Mouse (Mus musculus) small intestine, adult 2 months (tissue): ENCODE data around the gene Mybl2.

Experiments used
- CTCF ChIP-seq: fragments of 200-500 bp; IDR thresholded peaks from 2 replicates; pipeline ENCODE4 v1.5.1; 2012; ENCODE audit warnings: low read depth, mild to moderate bottlenecking, control low read depth, inconsistent platforms, low read length, moderate library complexity, mixed read lengths; ENCODE audit not compliant: insufficient replicate concordance, insufficient read length; ENCODE audit errors: extremely low read depth
- POLR2A ChIP-seq: fragments of 200-500 bp; IDR thresholded peaks from 2 replicates; pipeline ENCODE4 v1.6.1; 2012; ENCODE audit warnings: low read depth, mild to moderate bottlenecking, control low read depth, inconsistent platforms, low read length, moderate library complexity

DNA sequence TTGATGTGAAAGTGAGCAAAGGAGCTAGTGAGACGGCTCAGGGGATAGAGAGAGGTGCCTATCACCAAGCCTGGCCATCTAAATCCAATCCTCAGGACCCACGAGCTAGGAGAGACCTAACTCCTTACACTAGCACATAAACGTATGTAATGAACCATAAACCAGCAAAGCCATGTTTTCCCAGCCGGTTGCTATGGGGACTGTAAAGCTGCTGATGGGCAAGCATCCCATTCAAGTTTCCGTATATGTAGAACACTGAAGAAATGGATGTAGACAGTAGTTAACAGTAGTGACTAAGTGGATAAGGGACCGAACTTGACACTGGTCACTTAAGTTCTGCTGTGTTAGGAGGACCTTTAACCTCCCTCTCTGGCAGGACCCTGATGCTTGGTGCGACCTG is 19.5 kb downstream of the Mybl2 start:
- TF ChIP-seq CTCF (no peak), POLR2A (no peak)
